Mouse (Mus musculus) brain, embryonic 14.5 days (tissue): ENCODE results near the gene Prkcq.

Experiments used
- CTCF ChIP-seq: fragments of 200-500 bp; IDR thresholded peaks from 2 replicates; pipeline ENCODE4 v1.5.1; 2012; ENCODE audit warnings: inconsistent platforms, mild to moderate bottlenecking, moderate library complexity, borderline replicate concordance; ENCODE audit not compliant: insufficient read depth, insufficient read length; ENCODE audit errors: extremely low read depth
- POLR2A ChIP-seq: fragments of 200-500 bp; IDR thresholded peaks from 2 replicates; pipeline ENCODE4 v1.6.1; 2012; ENCODE audit warnings: mild to moderate bottlenecking, inconsistent platforms, borderline replicate concordance; ENCODE audit not compliant: poor library complexity, insufficient read depth, insufficient read length, severe bottlenecking; ENCODE audit errors: extremely low read depth

GRCm38 (mm10) chr2:11257260-11257850 lies 85.4 kb downstream of the Prkcq start:
- TF ChIP-seq POLR2A, result no peak
- TF ChIP-seq CTCF, result no peak
